Mouse (Mus musculus) heart, embryonic 11.5 days (tissue): Measurements from ENCODE around the gene Sertad2. TPM values are rescaled to one million over a fixed set of nuclear protein-coding genes. Genes with fewer than 3 reads are reported as not detected.

Experiments
- ATAC-seq: fragments of 200-750 bp; cut with Nextera tagmentation; replicated peaks from 2 replicates; pipeline ENCODE4 v1.8.0; 2017; ENCODE audit warnings: moderate library complexity; ENCODE audit not compliant: insufficient number of reproducible peaks, low FRiP score, low TSS enrichment
- H3K27ac ChIP-seq: fragments of 300-500 bp; sonication (generic); 2 replicates; pipeline ENCODE4 v1.5.1; 2014; ENCODE audit warnings: mild to moderate bottlenecking, low read depth, low read length
- H3K27me3 ChIP-seq: fragments of 300-500 bp; sonication (generic); 2 replicates; pipeline ENCODE4 v1.6.1; 2014; ENCODE audit warnings: mild to moderate bottlenecking, low read length, mixed read lengths; ENCODE audit not compliant: control insufficient read depth, insufficient read depth
- H3K36me3 ChIP-seq: fragments of 300-500 bp; sonication (generic); 2 replicates; pipeline ENCODE4 v1.6.1; 2014; ENCODE audit warnings: mild to moderate bottlenecking, low read length, moderate library complexity, mixed read lengths; ENCODE audit not compliant: control insufficient read depth, insufficient read depth
- H3K4me1 ChIP-seq: fragments of 300-500 bp; sonication (generic); 2 replicates; pipeline ENCODE4 v1.6.1; 2014; ENCODE audit warnings: low read length; ENCODE audit not compliant: control insufficient read depth, insufficient read depth
- H3K4me2 ChIP-seq: fragments of 300-500 bp; sonication (generic); 2 replicates; pipeline ENCODE4 v1.6.1; 2014; ENCODE audit warnings: mild to moderate bottlenecking, moderate library complexity
- H3K4me3 ChIP-seq: fragments of 300-500 bp; sonication (generic); 2 replicates; pipeline ENCODE4 v1.5.1; 2014; ENCODE audit warnings: low read depth, low read length
- H3K9ac ChIP-seq: fragments of 300-500 bp; sonication (generic); 2 replicates; pipeline ENCODE4 v1.6.1; 2014; ENCODE audit warnings: mild to moderate bottlenecking, low read depth, low read length, moderate library complexity
- H3K9me3 ChIP-seq: fragments of 300-500 bp; sonication (generic); replicated peaks from 2 replicates; pipeline ENCODE4 v1.6.1; 2016; ENCODE audit warnings: low read length; ENCODE audit not compliant: control insufficient read depth
- WGBS: fragments of 180-500 bp; shearing (Covaris S2); extraction: QIAGEN DNeasy Blood & Tissue Kit; methylation state at CpG from one replicate; pipeline ENCODE4 v1.1.7; 2014; ENCODE audit not compliant: insufficient replicate concordance; 5-methylcytosine and 5-hydroxymethylcytosine counted together
- polyA plus RNA-seq: library from polyadenylated mRNA; unstranded; fragments of >200 nt; fragmentation: Nextera tagmentation; extraction: Ambion mirVana; gene quantifications from 2 replicates; pipeline ENCODE4 v1.2.1, GENCODE M21; 2014

Gene Sertad2
- polyA plus RNA-seq, 1 experiment from 2014 or later, result 29.9 TPM

DNA sequence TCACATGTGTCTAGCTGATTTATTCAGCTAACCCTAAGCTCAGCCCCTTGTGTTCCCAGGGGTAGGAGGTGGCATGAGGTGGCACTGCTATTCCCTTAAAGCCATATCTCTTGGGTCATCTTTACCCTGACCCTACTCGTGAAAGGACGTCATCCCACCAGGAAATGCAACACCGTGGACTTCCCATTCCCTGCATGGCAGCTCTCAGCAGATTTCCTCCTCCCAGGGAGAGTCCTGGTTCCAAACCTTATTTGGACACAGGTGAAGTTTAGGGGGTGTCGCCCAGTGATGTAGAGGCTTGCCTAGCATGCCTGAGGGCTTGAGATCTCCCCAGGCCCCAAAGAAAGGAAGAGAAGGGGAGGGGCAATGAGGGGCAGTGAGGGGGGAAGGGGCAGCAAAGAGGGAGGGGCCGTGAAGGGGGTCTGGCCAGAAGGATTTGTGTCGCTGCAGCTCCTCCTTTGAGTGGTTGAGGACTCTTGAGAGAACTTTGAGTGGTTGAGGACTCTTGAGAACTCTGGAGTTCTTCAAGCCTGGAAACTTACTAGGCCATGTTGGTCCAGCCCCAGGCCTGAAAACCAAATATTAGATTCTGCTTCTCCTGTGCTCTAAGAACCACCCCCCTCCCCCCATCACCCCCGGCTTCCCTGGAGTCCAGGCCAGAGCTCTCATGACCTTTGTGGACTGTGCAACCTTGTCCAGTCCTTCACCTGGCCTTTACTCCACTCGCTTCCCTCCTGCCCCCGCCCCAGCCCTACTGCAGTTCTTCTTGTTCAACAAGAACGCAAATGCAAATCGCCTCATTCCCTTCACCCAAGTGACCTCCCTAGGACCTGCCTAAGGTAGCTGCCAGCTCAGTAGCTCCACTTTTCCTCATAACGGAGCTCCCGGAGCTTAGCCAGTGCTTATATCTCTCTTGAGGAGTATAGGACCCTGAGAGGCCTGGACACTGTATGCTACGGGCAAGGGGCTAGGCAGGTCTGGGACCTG, 117.4 kb downstream of the Sertad2 start:
- no peak overlapping the region for H3K27ac ChIP-seq
- H3K4me3 ChIP-seq, result no peak overlapping the region
- H3K9me3 ChIP-seq, result no peaks in the 10 kb centered on the region
- 52% methylated on average over 14 of the region's 14 CpGs for WGBS
- no peak overlapping the region for H3K4me2 ChIP-seq
- peaks cover 17% of the 10 kb centered on the region for H3K4me1 ChIP-seq
- no peak overlapping the region for H3K9ac ChIP-seq
- no peaks in the 10 kb centered on the region for H3K27me3 ChIP-seq
- no peak for ATAC-seq
- H3K36me3 ChIP-seq, result no peaks in the 10 kb centered on the region

DNA sequence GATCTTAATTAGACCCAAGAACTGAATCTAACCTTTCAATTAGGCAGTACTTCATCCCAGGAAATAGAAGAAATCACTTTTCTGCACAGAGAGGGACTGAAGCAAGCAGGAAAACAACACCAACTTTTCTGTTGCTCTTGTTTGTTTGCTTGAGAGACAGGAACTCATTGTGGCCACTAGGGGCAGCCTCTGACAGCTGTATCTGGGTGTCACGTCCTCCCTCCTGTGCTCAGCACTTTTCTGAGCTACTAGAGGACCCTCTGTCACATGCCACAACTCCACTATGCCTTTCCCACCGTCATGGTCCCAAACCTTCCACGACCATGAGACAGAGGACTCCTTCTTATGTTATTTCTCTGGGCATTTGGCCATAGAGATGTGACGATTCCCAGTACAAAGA, 118.6 kb downstream of the Sertad2 start:
- Histone ChIP-seq H3K4me3 (no peak overlapping the region), H3K27me3 (no peaks in the 10 kb centered on the region), H3K27ac (no peak overlapping the region), H3K4me1 (peaks cover 4% of the 10 kb centered on the region), H3K9ac (no peak overlapping the region), H3K36me3 (no peaks in the 10 kb centered on the region), H3K4me2 (no peak overlapping the region), H3K9me3 (no peaks in the 10 kb centered on the region)
- no peak for ATAC-seq
- WGBS, result 35% methylated on average over 4 of the region's 4 CpGs

DNA sequence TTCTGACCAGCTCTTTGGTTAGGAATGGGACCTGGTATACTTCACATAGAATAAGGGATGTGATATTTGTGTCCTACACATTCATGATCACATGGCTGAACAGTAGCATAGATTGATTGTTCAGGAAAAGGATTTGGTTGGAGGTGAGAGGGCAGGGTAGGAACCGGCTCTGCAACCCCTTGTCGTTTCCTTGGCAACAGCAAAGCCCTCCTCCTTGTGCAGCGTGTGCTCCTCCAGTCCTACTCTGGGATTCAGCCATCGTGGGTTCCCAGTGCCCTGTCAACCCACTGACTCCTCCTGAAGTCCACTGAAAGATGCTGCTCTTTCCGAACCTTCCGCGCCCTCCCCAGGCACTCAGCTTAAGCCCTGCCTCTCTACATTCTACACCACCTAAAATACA, 119.8 kb downstream of the Sertad2 start:
- H3K27ac ChIP-seq, result no peak overlapping the region
- no peak overlapping the region for H3K9ac ChIP-seq
- H3K27me3 ChIP-seq, result no peaks in the 10 kb centered on the region
- H3K36me3 ChIP-seq, result no peaks in the 10 kb centered on the region
- WGBS, result 59% methylated on average over 7 of the region's 7 CpGs
- no peak for ATAC-seq
- no peaks in the 10 kb centered on the region for H3K4me1 ChIP-seq
- H3K4me2 ChIP-seq, result no peak overlapping the region
- no peaks in the 10 kb centered on the region for H3K9me3 ChIP-seq
- no peak overlapping the region for H3K4me3 ChIP-seq

DNA sequence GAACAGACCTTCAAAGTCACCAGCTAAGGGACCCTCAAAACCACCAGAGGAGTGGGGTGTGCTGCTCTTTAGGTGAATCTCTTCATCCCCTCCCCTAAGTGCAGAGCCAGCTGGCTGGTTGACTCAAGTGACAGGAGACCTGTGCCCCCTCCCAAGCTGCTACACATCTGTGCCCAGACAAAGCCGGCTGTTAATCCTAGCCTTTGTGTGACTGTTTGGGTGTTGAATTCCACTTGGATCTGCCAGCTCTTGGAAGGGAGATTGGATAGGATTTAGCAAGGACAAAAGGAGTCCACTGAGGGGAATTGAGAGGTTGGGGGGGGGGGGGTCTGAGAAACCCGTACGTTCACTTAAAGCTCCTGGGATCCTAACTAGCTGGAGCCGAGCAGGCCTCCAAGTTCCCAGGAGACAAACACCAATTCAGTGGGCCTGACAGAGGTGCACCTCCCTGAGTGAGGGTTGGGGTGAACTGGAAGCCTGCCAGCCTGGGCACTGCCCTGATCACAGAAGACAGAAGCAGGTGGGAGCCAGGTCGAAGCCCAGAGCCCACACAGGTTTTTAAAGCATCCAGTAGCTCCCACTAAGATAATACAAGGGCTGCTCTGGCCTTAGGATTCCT, 120.6 kb downstream of the Sertad2 start:
- Histone ChIP-seq H3K9ac (no peak overlapping the region), H3K4me2 (no peak overlapping the region), H3K27ac (no peak overlapping the region), H3K4me1 (no peaks in the 10 kb centered on the region), H3K27me3 (no peaks in the 10 kb centered on the region), H3K4me3 (no peak overlapping the region), H3K36me3 (no peaks in the 10 kb centered on the region), H3K9me3 (no peaks in the 10 kb centered on the region)
- no peak for ATAC-seq
- 62% methylated on average over 5 of the region's 5 CpGs for WGBS

DNA sequence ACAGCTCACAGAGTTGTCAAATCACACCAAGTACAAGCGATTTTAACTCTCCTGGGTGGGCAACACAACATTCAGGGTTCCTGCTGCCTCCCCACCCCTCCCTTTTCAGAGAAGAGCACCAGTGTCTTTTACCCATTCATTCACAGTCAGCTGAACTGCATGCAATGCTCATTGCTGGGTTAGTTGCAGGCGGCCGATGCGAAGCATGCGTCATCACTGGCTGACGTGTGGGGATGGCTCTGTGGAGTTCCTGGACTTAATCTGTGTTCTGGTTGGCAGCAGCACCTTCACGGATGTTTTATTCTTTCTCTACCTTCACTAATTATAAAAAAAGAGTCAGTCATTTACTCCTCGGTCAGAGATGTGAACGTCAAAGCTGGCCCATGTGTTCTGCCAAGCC, 121.8 kb downstream of the Sertad2 start:
- Histone ChIP-seq H3K36me3 (no peaks in the 10 kb centered on the region), H3K4me1 (no peaks in the 10 kb centered on the region), H3K4me2 (no peak overlapping the region), H3K9me3 (no peaks in the 10 kb centered on the region), H3K27me3 (no peaks in the 10 kb centered on the region), H3K4me3 (no peak overlapping the region), H3K9ac (no peak overlapping the region), H3K27ac (no peak overlapping the region)
- 67% methylated on average over 9 of the region's 9 CpGs for WGBS
- ATAC-seq, result no peak

DNA sequence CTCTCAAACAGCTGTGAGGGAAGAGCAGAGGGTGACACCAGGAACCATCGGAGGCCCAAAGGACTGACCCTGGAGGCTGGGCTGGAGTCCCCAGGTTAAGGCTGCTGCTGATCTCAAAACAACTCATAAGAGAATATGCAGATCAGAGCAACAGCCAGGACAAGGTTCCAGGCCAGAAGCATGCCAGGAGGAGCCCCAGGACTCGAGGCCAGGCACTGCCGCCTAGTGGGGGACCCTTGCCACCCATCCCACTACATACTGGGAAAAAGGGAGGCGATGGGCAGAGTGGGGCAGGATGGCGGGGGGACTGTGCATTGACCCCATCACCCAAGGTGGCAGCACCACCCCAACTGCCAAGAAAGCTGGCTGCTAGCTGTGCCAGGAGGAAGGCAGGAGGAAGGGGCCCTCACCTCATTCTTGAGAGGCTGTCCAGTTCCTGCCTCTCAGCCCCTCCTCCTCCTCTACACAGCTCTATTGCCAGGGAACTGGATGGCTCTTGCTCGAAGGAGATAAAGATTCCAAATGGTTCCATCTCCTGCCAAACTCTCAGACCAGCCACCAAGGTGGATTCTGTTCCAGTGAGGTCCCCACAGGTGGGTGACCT, 128.8 kb downstream of the Sertad2 start:
- no peaks in the 10 kb centered on the region for H3K36me3 ChIP-seq
- H3K9me3 ChIP-seq, result no peaks in the 10 kb centered on the region
- H3K9ac ChIP-seq, result no peak overlapping the region
- H3K4me1 ChIP-seq, result no peaks in the 10 kb centered on the region
- ATAC-seq, result no peak
- no peaks in the 10 kb centered on the region for H3K27me3 ChIP-seq
- H3K4me2 ChIP-seq, result no peak overlapping the region
- H3K4me3 ChIP-seq, result no peak overlapping the region
- H3K27ac ChIP-seq, result no peak overlapping the region
- WGBS, result 48% methylated on average over 6 of the region's 6 CpGs

DNA sequence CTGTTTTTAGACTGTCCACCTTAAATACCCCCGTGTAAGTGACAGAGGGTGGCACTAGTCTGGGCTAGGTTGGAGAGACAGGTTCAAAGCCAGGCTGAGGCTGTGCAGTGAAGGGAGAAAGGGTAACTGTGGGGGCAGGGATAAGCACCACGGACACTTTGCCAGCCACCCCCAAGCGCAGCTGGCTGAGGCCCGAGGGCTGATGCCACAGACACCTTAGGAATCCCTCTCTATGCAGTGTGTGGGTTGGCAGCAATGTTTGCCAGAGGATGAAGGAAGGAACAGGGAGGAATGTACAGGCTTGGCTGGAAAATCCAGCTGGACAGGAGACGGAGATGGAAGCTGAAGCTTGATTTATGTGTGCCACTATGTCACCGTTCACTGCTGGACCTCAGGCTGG, 129.5 kb downstream of the Sertad2 start:
- Histone ChIP-seq H3K27ac (no peak overlapping the region), H3K4me2 (no peak overlapping the region), H3K9ac (no peak overlapping the region), H3K4me3 (no peak overlapping the region), H3K36me3 (no peaks in the 10 kb centered on the region), H3K9me3 (no peaks in the 10 kb centered on the region), H3K27me3 (no peaks in the 10 kb centered on the region), H3K4me1 (no peaks in the 10 kb centered on the region)
- WGBS, result 71% methylated on average over 6 of the region's 6 CpGs
- ATAC-seq, result no peak

DNA sequence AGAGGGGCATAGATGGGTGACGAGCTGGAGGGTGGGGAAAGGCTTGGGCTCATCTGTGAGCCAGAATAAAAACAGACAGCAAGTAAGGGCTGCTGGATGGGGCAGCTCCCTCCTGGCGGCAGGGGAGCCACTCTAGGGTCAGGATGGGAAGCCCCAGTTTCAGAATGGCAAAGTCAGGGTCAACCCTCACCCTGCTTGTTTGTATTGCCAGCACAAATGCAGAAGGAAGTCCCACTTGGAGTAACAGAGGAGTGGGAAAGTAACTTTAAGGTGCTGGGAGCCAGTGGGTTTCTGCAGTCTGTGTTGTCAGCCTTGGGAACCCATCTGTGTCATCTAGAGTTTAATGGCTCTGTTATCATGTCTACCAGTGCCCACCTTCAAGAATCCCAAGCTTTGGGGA, 136.3 kb downstream of the Sertad2 start:
- H3K4me1 ChIP-seq, result no peaks in the 10 kb centered on the region
- H3K4me3 ChIP-seq, result no peak overlapping the region
- no peak overlapping the region for H3K27ac ChIP-seq
- H3K9me3 ChIP-seq, result no peaks in the 10 kb centered on the region
- no peaks in the 10 kb centered on the region for H3K27me3 ChIP-seq
- no peak overlapping the region for H3K4me2 ChIP-seq
- no peak overlapping the region for H3K9ac ChIP-seq
- no peaks in the 10 kb centered on the region for H3K36me3 ChIP-seq
- ATAC-seq, result no peak
- 79% methylated on average over 2 of the region's 2 CpGs for WGBS
